Mouse (Mus musculus) gastrocnemius, postnatal 10 days (tissue): ENCODE data around the gene Hdac1. TPM values are rescaled to one million over a fixed set of nuclear protein-coding genes. Genes with fewer than 3 reads are reported as not detected.

Experiments used
- DNase-seq: peaks from one replicate; pipeline ENCODE4 v3.0.0; 2021; ENCODE audit warnings: mixed read lengths
- long read RNA-seq, 2 experiments: library from polyadenylated mRNA; stranded (forward); transcript quantifications; one replicate each; pipeline ENCODE4 v2.0.0; 2021
- total RNA-seq, 2 experiments: library from RNA; stranded (reverse); gene quantifications; 2 replicates each; pipeline ENCODE4 v1.2.3; 2021

Hdac1 gene
- 10 to 100 TPM; 23.9 to 29.8 TPM for total RNA-seq
- long read RNA-seq, experiment 1, transcript Hdac1-201 (14 exons, 2,038 nt) = major isoform, 31 of 37 reads
- long read RNA-seq, experiment 1, partial matches to known transcripts = 3 of 37 reads
- long read RNA-seq, experiment 1, other reads (novel, unspliced or antisense) = 3 of 37 reads
- long read RNA-seq, experiment 2, transcript Hdac1-201 (14 exons, 2,038 nt) = major isoform, 22 of 24 reads
- long read RNA-seq, experiment 2, partial matches to known transcripts = 1 of 24 reads
- long read RNA-seq, experiment 2, other reads (novel, unspliced or antisense) = 1 of 24 reads

DNA sequence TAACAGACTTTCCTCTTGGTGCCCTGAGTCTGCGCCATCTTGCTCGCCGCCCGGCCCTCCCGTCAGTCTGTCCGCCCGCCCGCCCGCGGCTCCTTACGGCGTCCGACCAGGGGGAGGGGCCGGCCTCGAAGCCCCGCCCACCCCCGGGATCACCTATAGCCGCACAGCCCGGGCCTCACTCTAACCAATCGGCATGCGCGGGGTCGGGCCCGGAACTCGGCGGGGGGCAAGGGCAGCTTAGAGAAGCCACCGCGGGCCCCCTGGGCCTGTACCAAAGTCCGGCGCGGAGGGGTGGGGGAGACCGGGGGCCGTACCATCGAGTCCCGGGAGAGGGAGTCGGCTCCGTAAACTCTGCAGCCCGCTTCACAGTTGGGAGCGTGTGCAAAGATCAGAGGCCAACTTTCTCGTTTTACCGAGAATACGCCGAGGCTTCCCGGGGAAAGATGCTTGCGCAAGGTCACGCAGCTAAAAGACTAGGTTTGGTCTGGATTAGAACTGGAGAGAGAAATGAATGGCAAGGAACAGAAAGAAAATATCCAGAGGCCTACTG, at the start of gene Hdac1:
Gene Hdac1 (minus strand): TSS at position 122 of the 550 bp plus-strand sequence.
- peak; percentile 96 for DNase-seq

GRCm38 (mm10) chr4:129588865-129589264, 46.4 kb upstream of the Hdac1 start:
- no peak for DNase-seq

DNA sequence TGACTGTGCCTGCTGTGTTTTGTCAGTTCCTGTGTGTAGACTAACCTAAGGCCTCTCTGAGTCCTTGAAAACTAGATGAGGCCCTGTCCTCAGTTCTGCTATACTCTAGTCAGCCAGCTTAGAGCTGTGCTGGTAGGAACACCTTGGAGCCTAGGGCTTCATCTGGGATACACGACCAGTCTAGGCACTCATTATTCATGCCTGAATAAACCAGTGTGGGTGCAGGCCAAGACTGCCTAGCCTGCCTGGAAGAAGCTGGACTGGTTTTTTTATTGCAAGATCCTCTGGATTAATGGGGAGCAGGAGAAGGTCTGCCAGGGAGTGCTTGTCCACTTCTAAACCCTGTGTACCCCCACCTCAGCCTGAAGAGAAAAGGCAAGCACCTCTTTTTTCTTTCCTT, 44.4 kb upstream of the Hdac1 start:
- DNase-seq = no peak

DNA sequence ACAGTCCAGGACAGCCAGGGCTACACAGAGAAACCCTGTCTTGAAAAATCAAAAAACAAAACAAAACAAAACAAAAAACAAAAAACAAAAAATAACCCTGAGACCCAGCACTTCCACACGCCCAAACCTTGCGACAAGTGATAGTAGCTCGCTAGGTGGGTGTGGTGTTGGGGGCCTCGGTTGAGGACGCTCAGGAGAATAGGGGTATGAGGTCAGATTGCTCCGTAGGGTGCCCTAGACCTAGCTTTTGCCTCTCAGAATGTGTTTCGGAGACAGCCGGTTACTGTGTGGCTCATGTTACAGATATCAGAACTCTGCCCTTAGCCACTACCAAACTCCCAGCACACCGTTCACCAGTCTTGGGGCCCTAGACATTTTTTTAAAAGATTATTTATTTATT, 43.3 kb upstream of the Hdac1 start:
- DNase-seq = no peak

DNA sequence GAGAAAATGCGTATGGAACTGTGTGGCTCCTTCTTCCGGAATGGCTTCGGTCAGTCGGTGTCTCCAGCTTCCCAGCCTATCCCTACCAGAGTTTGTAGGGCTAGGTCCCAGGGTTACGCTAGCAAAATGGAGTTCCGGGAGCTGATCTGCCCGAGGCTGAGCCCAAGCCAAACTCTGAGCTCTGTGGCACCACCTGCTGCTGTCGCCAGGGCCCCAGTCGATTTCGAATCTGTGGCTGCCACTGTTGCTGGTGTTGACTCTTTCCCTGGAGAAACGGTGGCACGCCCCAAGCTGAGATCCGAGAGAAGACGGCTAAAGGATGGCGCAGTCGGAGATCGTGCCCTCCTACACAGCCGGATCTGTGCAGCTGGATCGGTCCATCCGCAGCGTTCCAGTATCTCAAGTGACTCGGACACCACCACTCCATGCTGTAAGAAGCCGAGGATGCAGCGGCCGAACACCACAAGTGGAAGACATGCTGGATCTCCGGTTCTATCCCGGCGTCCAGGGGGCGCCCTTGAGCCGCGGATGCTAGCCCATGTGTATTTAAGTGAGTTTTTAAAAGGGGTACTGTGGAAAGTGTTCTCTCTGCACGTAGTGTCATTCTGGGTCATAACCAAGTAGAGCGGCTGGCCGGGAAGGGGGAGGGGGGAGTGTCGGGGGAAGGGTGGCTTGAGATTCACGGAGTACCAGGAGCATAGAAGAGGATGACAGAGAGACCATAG, 42.5 kb upstream of the Hdac1 start:
- DNase-seq = peak; percentile 89

DNA sequence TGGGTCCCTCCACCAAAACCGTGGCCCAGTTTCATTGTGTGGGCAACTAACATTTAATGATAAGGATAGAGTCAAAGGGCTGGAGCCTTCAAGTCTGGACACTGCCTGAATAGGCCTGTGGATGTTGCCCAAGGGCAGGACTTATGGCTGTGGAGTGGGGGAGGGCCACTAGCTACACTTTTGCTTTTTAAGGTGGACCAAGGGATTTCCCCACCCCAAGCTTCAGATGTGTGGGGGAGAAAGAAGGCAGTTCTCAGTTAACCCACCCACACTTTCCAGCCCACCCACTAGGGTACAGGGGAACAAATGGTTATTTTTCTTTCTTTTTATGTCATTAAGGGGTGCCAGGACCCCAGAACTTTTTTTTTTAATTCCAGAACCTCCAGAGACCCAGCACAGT, 41.9 kb upstream of the Hdac1 start:
- no peak for DNase-seq

DNA sequence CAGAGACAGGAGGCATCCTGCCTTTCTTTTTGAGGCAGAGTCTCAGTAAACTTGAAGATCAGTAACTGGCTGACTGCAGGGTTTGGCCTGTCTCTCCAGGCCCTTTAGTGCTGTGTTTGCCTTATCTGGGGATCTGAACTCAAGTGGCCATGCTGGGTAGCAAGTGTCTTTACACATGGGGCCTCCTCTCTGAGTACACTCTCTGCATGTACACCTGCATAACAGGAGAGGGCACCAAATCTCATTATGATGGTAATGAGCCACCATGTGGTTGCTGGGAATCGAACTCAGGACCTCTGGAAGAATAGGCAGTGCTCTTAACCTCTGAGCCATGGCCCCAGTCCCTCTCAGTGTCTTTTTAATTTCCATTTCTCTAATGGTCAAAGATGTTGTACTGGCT, 39.7 kb upstream of the Hdac1 start:
- DNase-seq = no peak

DNA sequence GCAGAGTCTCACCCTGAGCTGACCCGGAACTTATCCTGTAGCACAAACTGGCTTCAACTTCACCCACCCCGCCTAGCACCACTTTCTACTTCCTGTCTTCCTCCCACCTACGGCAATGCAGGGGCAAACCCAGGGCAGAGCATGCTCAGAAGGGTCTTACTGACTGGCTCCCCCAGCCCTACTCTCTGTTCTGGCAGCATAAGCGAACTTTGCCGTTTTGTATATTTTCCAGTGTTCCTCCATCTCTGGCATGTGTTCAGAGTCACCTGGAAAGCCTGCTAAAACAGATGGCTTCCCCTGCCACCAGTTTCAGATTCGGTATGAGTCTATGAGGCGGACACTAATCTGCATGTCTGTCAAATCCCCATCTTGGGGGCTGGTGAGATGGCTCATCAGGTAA, 37.8 kb upstream of the Hdac1 start:
- DNase-seq = no peak

DNA sequence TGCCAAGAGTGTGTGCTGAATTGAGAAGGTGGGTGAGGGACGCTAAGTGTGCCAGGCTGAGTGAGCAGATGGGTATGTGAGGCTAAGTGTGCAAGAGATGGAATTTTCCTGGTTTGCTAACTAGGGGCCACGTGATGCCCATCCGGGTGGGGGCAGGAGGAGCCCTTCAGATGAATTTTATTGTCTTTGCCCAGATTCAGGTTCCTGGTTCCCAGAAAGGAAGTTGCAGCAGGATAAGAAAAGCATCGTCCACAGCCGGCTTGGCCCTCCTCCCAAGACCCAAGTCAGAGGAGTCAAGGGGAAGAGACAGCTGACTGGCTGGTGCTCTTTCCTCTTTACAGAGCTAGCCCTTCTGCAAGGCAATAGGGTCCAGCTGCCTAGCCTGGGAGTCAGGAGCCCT, 36.0 kb upstream of the Hdac1 start, which contains the start of gene Fam167b:
Gene Fam167b (minus strand): TSS at position 84 of the 400 bp plus-strand sequence.
- DNase-seq = peak; percentile 8

- DNase-seq = no peak
Observed at GRCm38 (mm10) chr4:129577688-129578087, 35.2 kb upstream of the Hdac1 start.

DNA sequence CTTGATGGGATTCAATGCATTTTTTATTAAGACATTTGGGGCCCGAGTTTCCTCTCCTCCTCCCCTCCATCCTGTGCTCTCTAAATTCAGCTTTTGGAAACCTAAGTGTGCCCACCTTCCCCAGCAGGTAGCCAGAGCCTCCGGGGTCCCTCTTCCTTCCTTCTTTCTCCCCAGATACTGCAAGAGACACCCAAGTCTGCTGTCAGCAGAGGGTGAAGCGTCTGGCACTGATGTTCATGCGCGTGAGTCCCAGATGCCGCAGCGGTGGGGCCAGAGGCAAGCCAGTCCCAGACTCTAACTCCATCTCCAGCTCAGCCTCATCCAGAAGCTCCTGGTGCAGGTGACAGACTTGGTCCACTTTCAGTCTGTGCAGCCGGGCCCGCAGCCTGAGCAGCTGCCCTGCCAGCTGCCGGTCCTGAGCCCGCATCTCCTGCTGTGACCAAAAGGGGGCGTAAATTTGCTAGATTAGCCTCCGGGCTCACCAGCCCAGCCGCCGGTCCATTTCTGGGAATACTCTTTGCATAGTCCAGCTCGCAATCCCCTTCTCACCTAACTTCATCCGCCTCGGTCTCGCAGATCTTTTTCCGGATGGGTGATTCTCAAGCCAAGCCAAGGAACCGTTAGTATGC, 34.5 kb upstream of the Hdac1 start:
- DNase-seq = peak; percentile 73

DNA sequence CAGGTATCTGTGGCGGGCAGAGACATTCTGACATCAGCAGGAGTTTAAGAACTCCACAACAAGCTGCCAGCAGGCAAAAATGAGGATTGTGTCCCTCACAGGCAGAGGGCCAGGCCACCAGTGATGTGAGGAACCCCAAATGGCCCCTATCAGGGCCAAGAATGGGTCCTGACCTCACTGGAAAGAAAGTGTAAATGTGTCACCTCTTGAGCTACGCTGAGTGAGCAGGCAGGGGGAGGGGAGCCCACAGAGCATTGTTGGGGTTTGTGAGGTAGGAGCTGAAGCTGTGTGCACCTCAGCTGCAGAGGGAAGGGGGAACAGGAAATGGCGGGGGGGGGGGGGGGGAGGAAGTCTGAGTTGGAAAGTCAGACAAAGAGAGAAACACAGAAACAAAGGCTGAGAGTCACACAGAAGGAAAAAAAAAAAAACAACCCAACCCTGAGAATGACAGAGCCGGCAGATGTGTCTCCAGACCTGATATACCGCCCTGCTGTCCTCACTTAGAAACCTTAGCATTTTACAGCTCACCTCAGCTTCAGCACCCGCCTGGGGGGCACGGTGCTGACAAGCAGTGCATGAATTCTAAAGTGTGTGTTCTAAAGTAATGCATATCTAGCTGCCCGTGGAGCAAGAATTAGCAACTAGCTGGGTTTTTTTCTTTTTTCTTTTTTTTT, 32.8 kb upstream of the Hdac1 start:
- no peak for DNase-seq

DNA sequence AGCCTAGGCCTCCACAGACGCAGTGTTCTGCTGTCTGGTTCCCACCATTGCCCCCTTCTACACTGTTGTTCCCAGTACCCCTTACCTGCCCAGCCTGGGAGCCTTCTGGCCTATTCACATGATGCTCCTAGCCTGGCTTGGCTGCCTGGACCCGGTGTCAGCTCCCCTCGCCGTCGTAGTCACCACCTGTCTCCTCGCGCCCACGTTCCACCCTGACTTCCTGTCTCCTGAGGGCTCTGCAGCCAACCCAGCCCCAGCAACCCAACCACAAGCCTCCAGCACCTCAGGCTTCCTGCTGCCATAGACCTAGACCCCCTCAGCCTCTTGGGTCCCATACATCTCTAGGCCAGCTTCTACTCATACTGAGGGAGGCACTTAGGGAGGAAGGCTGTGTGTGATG, 30.9 kb upstream of the Hdac1 start, which contains the start of gene Lck:
Gene Lck (minus strand): TSS at position 212 of the 400 bp plus-strand sequence.
- no peak for DNase-seq

DNA sequence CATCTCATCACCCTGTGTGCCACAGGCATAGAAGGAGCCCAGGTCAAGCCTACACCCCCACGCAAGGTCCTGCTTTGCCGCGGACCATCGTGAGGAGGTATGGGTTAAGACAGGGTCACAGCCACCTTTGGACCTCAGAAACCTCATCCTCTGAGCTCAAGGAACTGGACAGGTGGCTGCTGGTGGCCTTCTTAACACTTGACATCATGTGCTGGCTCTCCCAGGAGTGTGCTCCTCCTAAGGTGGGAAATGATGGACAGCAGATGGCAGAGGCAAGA, 30.5 kb upstream of the Hdac1 start:
- no peak for DNase-seq

GRCm38 (mm10) chr4:129572236-129573092, 30.0 kb upstream of the Hdac1 start:
- no peak for DNase-seq

DNA sequence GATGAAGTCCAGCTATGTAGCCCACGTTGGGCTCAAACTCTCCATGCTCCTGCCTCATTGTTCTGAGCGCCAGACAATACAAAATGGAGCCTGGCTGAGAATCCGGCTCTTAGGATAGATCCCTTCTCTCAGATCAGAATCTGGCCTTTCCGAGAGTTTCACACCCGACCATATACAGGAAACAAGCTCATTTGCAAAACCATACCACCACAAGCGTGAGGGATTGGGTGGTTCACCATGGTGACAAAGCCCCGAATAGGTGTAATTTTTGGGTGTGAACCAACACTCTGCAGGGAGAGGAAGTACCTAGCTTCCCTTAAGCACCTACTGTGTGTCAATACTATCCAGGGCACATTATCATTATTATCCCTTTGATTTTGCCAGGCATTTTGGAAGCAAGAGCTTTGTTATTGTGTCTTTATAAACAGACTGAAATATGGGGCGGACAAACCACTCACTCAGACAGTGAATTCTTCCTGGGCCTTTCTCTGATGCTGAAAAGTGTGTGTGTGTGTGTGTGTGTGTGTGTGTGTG, 29.1 kb upstream of the Hdac1 start:
- no peak for DNase-seq

DNA sequence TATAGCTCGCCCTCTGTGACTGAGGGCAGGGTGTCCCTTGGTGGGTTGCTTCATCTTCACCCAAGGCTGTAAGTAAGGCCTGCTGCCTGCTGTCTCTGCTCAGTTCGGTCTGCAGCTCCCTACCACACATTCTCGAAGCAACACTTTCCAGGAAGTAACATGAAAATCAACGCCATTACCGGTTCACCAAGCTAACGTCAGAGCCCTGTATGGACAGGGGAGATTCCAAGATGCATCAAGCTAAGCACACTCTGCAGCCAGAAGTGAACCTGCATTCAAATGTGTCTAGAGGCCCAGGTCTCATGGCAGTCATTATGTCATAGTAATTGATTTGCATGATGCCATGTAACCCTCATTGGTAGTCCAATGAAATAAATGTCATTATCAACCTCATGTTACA, 27.5 kb upstream of the Hdac1 start:
- no peak for DNase-seq

DNA sequence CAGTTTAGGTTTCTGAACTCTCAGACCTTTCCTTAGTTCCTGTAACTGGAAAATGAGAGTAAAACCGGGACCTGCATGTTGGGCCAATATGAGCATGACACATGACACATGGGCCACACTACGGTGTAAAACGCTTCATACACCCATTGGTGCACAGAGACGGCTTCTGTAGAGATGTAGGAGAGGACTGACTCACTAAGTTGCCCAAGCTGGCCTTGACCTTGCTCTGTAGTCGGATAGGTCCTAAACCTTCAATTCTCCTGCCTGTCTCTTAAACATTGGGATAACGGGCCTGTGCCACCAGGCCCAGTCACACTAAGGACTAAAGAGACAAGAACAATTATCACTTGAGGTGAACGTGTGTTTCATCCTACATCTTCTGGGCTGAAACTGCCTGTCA, 25.9 kb upstream of the Hdac1 start:
- DNase-seq = no peak

GRCm38 (mm10) chr4:129565139-129565538, 22.6 kb upstream of the Hdac1 start:
- DNase-seq = no peak

- no peak for DNase-seq
Observed at GRCm38 (mm10) chr4:129563718-129564117, 21.2 kb upstream of the Hdac1 start.

- DNase-seq = no peak
Observed at GRCm38 (mm10) chr4:129561184-129561583, 18.7 kb upstream of the Hdac1 start.
